Mouse (Mus musculus): ENCODE results near the gene Krtap1-4. TPM values are rescaled to one million over a fixed set of nuclear protein-coding genes. Genes with fewer than 3 reads are reported as not detected.

Krtap1-4 gene
- total RNA-seq, 2 experiments from 2014 or later = not detected

- no peak for DNase-seq
Measured at GRCm38 (mm10) chr11:99550765-99551164, 32.7 kb downstream of the Krtap1-4 start, which contains the start of gene Krtap3-3. Gene Krtap3-3 (minus strand): TSS chr11:99550865.

DNA sequence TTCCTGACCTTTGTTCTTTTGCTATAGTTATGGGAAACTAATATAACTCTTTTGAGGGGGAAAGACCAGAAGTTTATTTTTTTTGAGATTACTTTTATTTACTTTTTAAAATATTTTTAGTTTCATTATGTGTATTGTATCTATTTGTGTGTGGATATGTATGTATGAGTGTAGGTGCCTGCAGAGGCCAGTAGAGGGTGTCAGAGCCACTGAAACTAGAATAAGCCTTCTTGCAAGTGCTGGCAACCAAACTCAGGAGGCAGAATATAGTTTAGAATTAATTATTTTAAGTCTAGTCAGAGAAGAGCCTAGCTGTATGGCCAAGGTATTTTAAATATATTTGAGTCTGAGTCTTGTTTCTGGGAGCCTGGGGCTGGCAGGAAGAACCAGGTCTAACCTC is 35.6 kb downstream of the Krtap1-4 start:
- no peak for DNase-seq

DNA sequence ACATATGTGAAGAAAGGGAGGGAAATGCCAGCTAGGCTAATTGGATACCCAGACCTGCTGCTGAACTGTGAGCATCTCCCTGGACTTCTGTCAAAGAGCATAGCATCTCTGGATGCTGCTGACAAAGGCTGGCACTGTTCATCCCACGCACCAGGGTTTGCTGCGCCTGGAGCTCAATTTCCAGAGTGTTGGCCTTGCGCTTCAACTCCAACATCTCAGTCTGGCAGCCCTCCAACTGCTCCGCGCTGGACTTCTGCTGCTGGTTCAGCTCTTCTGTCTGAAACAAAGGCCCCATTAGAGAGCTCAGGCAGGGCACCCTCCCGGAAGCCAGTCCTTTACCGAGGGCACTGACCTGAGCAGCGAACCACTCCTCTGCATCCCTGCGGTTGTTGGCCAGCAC is 43.7 kb downstream of the Krtap1-4 start:
- peak; percentile 22 to 26 for DNase-seq

Other genes with a start within 250 kb of the Krtap1-4 start
- not detected for gene Krt26, start 245.7 kb downstream of the Krtap1-4 start, total RNA-seq (2021)
- gene Krt27, start 232.6 kb downstream of the Krtap1-4 start, total RNA-seq (2021) = not detected
- not detected for gene Krt28, start 208.8 kb downstream of the Krtap1-4 start, total RNA-seq (2021)
- gene Krt10, start 194.3 kb downstream of the Krtap1-4 start, total RNA-seq (2021) = 1 to 10 TPM; 4.4 to 6.4 TPM
- gene Krt12, start 161.4 kb downstream of the Krtap1-4 start, total RNA-seq (2021) = not detected
- gene Krt20, start 145.5 kb downstream of the Krtap1-4 start, total RNA-seq (2021) = under 1 TPM in 1 of 2 experiments, not detected in 1; 0.26 TPM
- under 1 TPM in 1 of 2 experiments, not detected in 1; 0.16 TPM for gene Krt23, start 90.5 kb downstream of the Krtap1-4 start, total RNA-seq (2021)
- not detected for gene Krt39, start 62.3 kb downstream of the Krtap1-4 start, total RNA-seq (2021)
- not detected for gene Krt40, start 40.5 kb downstream of the Krtap1-4 start, total RNA-seq (2021)
- not detected for gene Krtap3-3, start 32.8 kb downstream of the Krtap1-4 start, total RNA-seq (2021)
- not detected for gene Krtap3-2, start 26.8 kb downstream of the Krtap1-4 start, total RNA-seq (2021)
- gene Gm11939, start 24.2 kb downstream of the Krtap1-4 start, total RNA-seq (2021) = not detected
- gene Krtap3-1, start 17.0 kb downstream of the Krtap1-4 start, total RNA-seq (2021) = not detected
- gene Krtap1-5, start 2.6 kb downstream of the Krtap1-4 start, total RNA-seq (2021) = not detected
- not detected for gene Krtap1-3, start 7.7 kb upstream of the Krtap1-4 start, total RNA-seq (2021)
- gene Krtap9-3, start 14.5 kb upstream of the Krtap1-4 start, total RNA-seq (2021) = not detected
- gene Gm11938, start 19.7 kb upstream of the Krtap1-4 start, total RNA-seq (2021) = not detected
- gene Gm11937, start 26.5 kb upstream of the Krtap1-4 start, total RNA-seq (2021) = not detected
- not detected for gene Krtap2-4, start 31.2 kb upstream of the Krtap1-4 start, total RNA-seq (2021)
- gene Gm11562, start 36.8 kb upstream of the Krtap1-4 start, total RNA-seq (2021) = not detected
- not detected for gene Krtap4-1, start 44.6 kb upstream of the Krtap1-4 start, total RNA-seq (2021)
- not detected for gene Krtap4-2, start 51.4 kb upstream of the Krtap1-4 start, total RNA-seq (2021)
- not detected for gene Krtap4-7, start 60.4 kb upstream of the Krtap1-4 start, total RNA-seq (2021)
- not detected for gene Gm11555, start 66.6 kb upstream of the Krtap1-4 start, total RNA-seq (2021)
- not detected for gene Gm11563, start 75.3 kb upstream of the Krtap1-4 start, total RNA-seq (2021)
- gene Krtap4-6, start 82.3 kb upstream of the Krtap1-4 start, total RNA-seq (2021) = not detected
- gene Gm14190, start 107.1 kb upstream of the Krtap1-4 start, total RNA-seq (2021) = not detected
- gene Gm14180, start 150.6 kb upstream of the Krtap1-4 start, total RNA-seq (2021) = not detected
- gene Gm11595, start 189.3 kb upstream of the Krtap1-4 start, total RNA-seq (2021) = not detected
- gene Krtap4-8, start 197.1 kb upstream of the Krtap1-4 start, total RNA-seq (2021) = not detected
- gene Krtap4-9, start 201.5 kb upstream of the Krtap1-4 start, total RNA-seq (2021) = not detected
- not detected for gene Gm11596, start 209.8 kb upstream of the Krtap1-4 start, total RNA-seq (2021)
- not detected for gene Gm11569, start 215.3 kb upstream of the Krtap1-4 start, total RNA-seq (2021)
- gene Gm11554, start 220.8 kb upstream of the Krtap1-4 start, total RNA-seq (2021) = not detected
- gene Krtap4-13, start 226.2 kb upstream of the Krtap1-4 start, total RNA-seq (2021) = not detected
- gene Gm11564, start 232.0 kb upstream of the Krtap1-4 start, total RNA-seq (2021) = not detected

All from adrenal gland, postnatal 36 days (tissue).